Mouse (Mus musculus) forelimb bud, embryonic 11.5 days (tissue): Measurements from ENCODE around the gene Usp44.
"Not testable (repeated sequence)": the region's sequence is repeated elsewhere in the genome, so short reads cannot be mapped to it uniquely, and the experiment has no call there.

Source experiments
- DNase-seq: peaks from one replicate; pipeline ENCODE4 v3.0.0-alpha.2; 2012; ENCODE audit warnings: low read depth, low spot score

Gene Usp44

DNA sequence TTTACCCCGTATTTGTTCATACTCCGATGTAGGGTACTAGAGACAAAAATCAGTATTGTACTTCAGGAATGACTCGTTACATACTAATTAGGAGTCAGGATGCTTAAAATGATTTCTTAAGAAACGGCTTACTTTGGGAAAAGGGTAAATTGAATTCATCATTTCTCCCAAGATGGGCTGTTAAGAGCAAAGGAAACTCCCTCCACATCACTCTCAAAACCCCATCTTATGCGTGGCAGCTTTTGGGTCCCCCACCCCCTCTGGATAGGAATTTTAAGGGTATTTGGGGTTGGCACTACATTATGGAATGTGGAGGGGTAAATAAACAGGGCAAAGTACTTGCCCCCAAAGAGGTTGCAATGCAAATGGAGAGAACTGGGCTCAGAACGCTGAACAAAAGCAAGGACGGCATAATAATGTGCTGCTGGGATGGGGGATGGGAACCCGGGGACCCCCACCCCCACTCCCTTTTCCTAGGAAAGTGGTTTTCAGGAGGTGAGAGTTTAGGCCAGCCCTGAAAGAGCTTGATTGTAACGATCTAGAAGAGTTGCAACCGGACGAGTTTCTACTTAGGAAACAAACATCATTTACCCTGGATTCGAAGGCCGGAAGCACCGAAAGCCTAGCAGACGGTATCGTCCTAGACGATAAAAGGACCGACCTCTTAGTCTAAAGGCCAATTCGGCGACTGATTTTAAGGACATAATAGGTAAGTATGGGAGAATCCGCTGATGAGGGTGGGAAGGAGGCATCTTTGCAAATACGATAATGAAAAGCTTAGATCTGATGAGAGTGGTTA lies at the start of gene Usp44:
Gene Usp44, plus strand, starts transcription at position 625 of the 799 bp plus-strand sequence.
- no peak for DNase-seq

DNA sequence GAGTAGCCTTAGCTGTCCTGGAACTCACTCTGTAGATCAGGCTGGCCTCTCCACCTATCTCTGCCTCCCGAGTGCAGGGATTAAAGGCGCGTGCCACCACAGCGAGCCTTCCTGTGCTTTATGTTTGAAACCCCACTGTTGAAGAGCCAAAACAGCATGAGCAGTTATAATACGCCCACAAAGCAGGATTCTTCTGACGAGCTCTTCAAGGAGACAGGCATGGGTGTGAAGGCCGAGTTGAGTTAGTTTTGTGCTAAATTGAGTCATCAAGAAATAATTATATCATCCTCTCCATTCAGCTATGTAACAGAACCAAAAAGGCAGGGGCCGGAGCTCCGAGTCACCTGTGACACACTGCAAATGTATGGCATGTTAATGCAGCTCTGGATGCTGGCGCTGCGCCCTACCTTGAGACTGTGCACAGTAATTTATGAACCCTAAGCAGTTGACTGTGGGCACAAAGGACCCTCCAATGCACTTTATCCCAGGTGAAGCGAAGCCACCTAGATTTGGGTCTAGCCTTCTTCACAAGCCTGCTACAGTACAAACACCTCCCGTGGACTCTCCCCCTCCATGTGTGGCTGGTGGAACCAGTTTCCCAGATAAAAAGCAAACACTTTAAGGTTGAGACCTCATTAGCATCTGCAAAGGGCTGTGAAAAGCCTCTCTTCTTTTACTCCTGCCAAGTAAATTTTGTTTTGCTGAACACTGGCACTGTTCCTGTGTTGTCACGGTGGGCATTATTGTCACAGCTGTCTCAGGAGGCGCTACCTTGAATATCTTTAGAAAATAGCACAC lies 47.9 kb upstream of the Usp44 start:
- DNase-seq: no peak

DNA sequence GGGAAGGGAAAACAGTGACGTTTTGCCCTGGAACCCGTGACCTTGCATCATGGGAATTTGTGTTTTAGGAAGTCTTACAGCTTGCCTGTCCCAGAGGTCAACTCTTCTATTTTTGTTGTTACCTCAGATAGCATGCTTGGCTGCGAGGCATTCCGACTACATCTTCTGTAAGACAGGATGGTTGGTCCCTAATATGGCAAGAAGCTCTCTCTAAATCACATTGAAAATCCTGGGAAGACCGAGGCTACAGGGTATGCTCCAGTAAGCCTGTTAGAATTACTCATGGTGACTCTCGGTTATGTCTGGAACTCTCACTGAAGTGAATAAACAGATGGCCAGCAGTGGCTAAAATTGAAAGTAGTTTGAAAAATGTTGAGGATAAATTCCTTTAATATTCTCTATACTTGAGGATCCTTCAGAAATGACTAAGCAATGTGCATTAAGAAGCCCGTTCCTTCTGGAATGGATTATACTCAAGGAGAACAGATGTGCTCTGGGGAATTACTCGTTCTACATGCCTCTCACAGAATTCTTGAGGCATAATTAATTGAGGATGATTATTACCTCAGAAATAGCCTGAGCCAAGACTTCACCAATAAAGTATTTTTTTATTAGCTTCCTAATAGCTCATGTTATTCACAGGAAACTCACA lies 31.5 kb upstream of the Usp44 start:
- peak; percentile 42 for DNase-seq

DNA sequence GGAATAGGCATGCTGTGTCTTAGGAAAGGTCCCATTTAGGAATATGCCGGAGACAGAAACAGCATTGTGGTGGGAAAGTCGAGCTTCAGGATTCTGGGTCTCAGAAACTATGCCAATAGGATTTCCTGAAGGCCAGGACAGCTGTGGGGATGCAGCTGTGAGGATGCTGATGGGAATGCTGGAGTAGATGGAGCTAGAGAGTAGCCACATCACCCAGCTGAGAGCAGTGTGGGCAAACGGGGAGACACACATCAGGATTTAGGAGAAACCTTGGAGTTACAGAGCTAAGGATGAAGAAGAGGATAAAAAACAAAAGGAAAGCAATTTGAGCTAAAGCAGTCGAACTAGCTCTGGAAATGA lies 31.0 kb upstream of the Usp44 start:
- DNase-seq: no peak

DNA sequence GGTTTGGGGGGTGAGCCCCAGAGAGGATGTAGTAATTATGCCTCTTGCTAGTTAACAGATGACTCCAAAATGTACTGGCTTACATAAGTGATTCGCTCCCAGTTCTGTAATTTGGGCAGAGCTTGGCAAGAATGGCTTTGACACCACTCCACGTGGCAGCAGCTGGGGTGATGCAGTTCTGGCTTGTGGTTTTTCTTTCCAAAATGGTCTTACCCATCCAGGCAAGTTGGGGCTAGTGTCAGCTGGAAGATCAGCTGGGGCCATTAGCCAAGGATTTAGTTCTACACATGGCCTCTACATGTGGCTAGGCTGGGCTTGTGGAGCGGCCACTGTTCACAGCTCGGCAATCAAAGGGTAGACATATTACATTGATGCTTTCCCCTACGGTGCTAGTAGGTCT lies 30.5 kb upstream of the Usp44 start:
- no peak for DNase-seq

DNA sequence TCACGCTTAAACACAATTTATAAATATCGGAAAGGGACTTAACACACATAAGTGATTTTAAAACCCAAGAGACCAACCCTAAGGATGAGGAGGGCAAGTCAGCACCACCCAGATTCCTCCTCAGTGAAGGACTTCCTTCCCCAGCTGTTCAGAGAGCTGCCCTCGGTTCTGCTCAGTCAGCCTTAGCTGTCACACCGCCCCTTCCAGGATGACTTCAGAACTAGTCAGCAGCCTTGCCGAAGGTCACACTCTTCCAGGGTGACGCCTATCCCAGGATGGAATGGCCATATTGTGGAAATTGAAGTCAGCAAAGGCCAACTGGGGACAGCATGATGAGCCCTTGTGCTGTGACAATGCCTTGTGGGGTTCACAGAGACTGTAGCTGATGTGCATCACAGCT lies 28.2 kb upstream of the Usp44 start:
- DNase-seq: no peak

DNA sequence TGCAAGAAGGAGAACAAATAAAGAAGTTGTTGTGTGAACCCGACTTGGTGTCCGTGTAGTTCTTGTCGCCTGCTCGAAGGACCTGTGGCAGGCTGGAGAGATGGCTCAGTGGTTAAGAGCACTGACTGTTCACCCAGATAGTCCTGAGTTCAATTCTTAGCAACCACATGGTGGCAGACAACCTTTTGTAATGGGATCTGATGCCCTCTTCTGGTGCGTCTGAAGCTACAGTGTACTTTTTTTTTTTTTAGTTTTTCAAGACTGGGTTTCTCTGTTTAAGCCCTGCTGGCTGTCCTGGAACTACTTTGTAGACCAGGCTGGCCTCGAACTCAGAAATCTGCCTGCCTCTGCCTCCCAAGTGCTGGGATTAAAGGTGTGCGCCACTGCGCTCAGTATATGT lies 21.9 kb upstream of the Usp44 start:
- DNase-seq: not testable (repeated sequence)

DNA sequence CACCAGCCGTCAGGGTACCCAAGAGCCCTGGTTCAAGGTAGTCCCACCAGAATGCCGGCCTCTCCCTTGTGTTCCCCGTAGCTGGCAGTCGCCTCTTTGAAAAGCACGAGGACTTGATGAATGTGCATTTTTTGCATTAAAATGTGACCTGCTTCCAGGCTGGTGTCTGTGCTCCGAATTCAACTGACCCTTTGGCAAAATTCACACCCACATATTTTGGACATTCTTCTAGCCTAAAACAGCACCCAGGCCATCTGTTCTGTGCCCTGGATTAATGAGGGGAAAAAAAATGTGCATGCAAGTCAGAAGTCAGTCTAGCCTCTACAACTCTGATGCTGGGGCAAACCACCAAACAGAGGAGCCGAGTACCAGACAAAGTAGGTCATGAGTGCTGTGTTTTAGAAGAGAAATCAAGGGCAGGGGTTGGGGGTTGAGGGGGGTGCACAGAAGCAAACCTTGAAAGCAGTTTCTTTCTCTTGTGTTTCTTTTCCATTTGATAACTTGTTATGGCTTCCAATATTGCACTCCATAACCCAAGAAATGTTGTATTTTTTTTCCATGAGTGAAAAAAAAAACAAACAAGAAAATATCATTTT lies 20.7 kb upstream of the Usp44 start:
- no peak for DNase-seq

DNA sequence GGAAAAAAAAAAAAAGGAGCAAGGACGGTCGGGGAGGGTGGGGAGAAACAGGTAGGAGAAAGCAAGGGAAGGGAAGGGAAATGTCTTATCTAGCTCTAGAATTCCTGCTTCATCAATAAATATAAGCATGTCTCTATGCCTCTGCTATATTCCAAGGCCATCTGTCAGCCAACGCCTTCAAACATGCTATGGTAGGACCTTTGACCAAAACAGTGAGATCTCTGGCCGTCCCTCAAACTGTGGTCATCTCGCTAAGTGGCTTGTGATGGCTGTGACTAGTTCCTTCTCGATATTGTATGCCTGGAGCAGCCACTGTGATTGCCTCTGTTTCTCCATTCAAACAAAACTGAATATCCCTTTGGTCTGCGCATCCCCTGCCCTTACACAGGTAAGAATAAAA lies 19.3 kb upstream of the Usp44 start:
- DNase-seq: no peak

DNA sequence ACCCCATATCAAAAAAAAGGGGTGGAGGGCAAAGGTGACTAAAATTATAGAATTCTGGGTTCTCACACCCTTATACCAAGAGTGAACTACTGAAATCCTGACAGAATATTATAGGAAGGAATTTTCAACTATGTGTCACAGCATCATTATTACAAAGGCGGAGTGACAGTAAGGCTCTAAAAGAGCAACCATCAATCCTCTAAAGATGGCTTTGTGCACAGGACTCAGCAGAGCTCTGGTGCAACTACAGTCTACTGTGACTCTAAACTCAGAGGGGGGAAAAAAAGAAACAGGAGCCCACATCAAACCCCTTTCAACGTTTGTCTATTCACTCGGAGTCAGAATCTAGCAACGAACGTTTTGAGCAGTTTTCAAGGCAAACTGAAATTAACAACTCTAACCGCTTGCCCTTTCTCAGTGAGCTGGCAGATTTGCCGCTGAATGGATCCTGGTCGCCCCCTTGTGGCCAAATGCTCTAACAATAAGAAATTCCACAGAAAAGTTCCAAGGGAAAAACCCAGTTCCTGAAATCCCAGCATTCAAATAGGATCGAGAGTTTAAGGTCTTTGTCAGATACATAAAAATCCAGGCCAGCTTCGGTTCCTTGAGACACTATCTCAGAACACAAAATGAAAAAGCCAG lies 18.5 kb upstream of the Usp44 start:
- DNase-seq: peak; percentile 79

DNA sequence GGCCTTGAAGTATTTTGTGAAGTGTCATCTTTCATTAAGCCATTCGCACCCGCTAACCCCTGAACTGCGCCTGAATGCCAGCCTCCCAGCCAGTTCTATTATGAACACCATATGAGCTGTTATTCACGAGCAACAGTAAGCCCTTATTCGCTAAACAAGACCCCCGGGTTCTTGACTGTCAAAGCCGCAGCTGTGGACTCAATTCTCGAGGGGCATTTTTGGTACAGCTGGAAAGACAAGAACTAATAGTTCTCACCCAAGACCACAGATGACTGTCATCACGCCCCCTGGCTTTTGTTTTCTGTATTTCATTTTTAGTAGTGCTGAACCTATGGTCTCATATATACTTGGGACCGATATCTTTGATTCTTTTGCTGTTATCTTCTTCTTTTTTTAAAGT lies 17.6 kb upstream of the Usp44 start:
- no peak for DNase-seq

DNA sequence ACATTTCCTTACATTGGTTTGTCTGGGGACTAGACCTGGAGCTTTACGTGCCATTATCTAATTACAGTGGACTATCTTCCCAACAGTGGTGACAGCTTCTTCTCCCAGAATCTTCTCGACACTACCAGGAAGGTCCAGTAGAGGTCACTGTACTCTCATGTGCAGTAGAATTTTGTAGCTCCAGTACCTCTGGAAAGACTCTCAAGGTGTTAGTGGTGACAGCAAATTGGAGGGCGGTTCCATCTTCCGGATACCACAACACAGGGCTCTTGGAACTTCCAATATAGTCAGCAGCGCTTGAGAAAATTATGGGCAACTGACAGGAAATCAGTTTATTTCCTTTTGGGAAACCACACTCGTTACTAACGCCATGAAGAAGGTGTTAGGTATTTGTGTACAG lies 12.7 kb upstream of the Usp44 start:
- peak; percentile 71 for DNase-seq

DNA sequence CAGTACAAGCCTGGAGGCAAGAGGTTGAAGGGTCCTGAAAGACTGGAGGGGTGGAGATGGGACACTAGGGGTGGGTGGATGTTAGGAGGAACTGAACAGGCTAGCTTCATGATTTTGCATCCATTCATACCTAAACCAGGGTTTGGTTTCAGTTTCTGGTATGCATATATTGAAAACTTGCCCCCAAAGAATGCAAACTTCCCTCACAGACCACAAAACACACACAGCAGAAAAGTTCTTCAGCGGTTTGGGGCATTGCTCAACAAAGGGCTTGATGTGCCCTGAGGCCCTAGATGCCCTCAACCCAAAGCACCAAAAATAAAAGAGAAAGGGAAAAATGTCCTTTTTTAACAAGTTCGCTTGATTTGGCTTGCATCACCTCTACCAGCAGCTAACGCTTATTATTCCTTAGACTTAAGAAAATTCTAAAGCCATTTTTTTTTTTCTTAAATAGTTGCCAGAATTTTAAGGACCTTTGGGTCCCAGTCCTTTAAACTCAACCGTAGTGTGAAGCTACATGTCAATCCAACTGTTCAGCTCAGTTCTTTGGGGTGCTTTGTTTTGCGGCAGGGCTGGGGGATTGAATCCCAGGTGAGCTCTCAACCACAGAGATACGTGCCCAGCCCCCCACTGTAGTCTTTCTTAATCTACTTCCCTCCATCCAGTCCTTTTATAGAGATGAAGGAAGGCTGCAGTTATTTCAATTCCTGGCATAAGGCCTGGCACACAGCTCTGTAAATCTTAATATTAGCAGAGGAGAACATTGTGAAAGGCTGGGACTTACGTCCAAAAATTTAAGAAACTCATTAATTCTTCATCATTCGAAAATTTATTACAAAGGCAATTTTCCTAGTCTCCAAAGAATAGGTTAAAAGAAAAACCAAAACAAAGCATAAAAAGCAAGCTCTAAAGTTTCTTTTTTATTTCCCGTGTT lies 1.2 kb upstream of the Usp44 start:
- no peak for DNase-seq

DNA sequence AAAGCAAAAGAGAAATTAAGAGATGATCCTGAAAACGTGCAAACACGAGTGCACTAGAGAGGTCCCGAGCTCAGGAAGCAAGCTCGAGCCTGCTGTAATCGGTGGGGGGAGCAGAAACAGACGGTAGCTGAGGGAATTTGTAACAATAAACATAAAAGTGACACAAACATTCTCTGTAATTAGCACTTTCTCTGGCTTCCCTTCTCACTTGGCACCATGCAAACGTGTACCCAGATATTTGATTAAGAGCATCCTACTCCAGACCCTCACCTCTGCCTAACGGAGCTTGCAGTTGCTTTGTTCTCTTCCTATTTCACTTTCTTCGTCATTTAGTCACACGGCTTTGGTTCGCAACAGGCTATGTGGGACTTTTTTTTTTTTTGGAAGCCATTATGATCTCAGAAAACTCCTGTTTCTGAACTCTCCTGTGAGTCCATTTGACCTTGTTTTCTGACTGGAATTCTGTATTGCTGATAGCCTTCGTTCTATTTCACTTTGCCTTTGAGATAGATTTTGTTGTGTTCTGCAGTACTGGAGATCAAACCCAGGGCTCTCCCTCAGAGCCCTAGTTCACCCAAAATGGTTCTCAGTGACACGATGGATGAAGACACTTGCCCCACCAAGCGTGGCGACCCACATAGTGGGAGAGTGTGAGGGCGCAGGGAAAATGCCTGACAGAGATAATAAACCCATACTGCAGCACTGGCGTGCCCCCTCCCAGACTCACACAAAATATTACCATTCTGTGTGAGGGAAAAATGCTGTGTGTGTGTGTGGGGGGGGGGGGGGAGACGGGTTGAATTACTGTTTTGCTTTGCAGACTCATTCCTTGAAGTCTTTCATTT lies 597 bp downstream of the Usp44 start:
- DNase-seq: no peak

DNA sequence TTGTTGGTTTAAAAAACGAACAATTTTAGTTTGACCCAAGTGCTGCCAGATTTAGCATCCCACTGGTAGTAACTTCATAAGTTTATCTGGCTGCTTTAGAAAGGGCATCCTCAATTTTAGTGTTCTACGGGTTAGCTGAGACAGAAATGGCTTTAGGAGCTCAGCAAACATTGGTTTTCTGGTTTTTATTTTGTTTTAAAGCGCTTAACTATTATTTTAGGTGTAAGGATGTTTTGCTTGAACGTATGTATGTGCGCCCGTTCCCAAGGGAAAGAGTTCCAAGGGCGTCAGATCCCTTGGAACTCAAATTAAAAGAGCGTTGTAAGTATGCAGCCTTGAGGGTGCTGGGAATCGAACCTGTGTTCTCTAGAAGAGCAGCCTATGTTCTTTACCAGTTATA lies 1.5 kb downstream of the Usp44 start:
- DNase-seq: no peak

DNA sequence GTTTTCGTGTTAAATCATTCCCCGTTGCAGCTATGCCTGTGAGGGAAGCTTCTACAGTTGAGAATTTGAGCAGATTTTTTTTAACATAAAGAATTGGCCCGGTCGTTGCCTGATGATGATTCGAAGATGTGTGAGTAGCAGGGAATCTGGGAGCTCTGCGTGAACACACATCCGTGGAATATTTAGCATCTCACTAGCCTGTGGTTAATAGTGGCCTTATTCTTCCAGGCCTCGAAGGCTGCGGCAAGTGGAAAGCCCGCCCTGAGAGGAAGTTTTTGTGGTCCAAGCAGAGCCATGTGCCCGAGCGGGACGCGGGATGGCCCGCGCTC lies 2.0 kb downstream of the Usp44 start:
- DNase-seq: peak; percentile 64

DNA sequence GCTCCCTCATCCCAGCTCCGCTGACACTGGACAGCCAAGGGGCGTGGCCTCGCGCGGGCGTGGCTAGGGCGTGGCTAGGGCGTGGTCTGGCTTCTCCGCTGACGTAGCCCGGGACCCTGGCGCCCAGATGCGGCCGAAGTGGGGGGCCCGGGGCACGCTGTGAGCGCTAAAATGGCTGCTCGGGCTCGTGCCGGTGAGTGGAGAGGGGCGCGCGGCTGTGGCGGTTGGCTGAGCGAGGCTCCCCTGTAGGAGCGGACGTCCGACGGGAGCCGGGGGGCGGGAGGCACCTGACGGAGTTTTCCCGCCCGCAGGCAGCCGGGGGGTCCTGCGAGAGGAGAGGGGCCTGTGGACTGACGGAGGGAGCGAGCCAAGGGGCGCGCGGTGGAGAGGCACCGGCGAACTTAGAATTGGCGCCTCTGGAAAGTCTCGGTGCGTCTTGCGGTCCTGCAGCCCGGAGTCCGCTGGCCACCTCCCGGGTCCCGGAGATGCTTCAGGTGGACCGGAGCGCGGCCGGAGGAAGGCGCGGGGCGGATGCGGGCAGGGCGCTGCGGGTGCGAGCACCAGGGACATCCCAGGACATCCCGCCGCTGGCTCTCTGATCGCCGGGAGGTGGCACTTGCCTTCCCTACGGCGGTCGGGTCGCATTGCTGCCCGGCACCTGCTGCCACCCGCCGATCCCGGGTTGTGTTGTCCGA lies 2.5 kb downstream of the Usp44 start:
- DNase-seq: no peak

DNA sequence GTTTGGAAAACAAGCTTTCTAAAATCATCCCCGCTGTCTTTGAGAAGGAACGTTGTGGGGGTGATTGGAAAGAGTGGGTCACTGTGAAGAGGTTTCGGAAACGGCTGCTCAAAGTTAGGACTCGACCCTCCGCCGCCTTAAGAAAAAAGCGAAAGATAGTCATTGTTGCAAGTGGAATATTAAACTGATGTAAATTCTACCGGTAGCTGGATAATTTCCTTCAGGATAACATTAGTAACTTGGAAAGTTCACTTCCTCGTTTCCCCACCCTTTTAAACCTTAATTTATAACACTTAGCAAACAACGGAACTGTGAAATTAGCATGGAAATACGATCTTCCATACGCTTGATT lies 3.0 kb downstream of the Usp44 start:
- no peak for DNase-seq

DNA sequence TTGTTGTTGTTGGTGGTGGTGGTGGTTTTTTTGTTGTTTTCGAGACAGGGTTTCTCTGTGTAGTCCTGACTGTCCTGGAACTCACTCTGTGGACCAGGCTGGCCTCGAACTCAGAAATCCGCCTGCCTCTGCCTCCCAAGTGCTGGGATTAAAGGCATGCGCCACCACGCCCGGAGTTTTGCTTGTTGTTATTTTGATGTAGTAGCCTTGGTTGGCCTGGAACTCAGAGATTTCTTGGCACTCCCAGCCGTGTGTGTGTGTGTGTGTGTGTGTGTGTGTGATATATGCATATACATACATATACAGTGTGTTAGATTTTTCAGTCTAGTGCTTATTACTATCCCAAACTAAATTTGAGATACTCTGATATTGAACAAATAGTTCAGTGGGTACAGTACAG lies 3.8 kb downstream of the Usp44 start:
- not testable (repeated sequence) for DNase-seq
